Mouse (Mus musculus) hindbrain, embryonic 10.5 days (tissue): ENCODE data around the gene Alx3. TPM values are rescaled to one million over a fixed set of nuclear protein-coding genes. Genes with fewer than 3 reads are reported as not detected.

Experiments
- DNase-seq: peaks from one replicate; pipeline ENCODE4 v3.0.0-alpha.2; 2017; ENCODE audit warnings: low spot score
- H3K27ac ChIP-seq: fragments of 300-500 bp; sonication (generic); 2 replicates; pipeline ENCODE4 v1.5.1; 2016; ENCODE audit warnings: mild to moderate bottlenecking, moderate library complexity
- H3K27me3 ChIP-seq: fragments of 300-500 bp; sonication (generic); 2 replicates; pipeline ENCODE4 v1.6.1; 2016; ENCODE audit warnings: mild to moderate bottlenecking; ENCODE audit not compliant: poor library complexity, insufficient read depth, severe bottlenecking
- H3K36me3 ChIP-seq: fragments of 300-500 bp; sonication (generic); 2 replicates; pipeline ENCODE4 v1.6.1; 2016; ENCODE audit warnings: mild to moderate bottlenecking, moderate library complexity
- H3K4me1 ChIP-seq: fragments of 300-500 bp; sonication (generic); replicated peaks from 2 replicates; pipeline ENCODE4 v1.6.1; 2016; ENCODE audit warnings: mild to moderate bottlenecking
- H3K4me3 ChIP-seq: fragments of 300-500 bp; sonication (generic); 2 replicates; pipeline ENCODE4 v1.5.1; 2016; ENCODE audit warnings: mild to moderate bottlenecking, moderate library complexity
- H3K9me3 ChIP-seq: fragments of 300-500 bp; sonication (generic); 2 replicates; pipeline ENCODE4 v1.6.1; 2016; ENCODE audit warnings: mild to moderate bottlenecking, moderate library complexity
- WGBS: fragments of 180-500 bp; shearing (Covaris S2); methylation state at CpG from one replicate; pipeline ENCODE4 v1.1.7; 2016; 5-methylcytosine and 5-hydroxymethylcytosine counted together
- polyA plus RNA-seq: library from polyadenylated mRNA; unstranded; fragments of >200 nt; fragmentation: Nextera tagmentation; extraction: Ambion mirVana; gene quantifications from 2 replicates; pipeline ENCODE4 v1.2.1, GENCODE M21; 2016

Alx3 gene
- polyA plus RNA-seq, 1 experiment from 2014 or later = 2.7 TPM

DNA sequence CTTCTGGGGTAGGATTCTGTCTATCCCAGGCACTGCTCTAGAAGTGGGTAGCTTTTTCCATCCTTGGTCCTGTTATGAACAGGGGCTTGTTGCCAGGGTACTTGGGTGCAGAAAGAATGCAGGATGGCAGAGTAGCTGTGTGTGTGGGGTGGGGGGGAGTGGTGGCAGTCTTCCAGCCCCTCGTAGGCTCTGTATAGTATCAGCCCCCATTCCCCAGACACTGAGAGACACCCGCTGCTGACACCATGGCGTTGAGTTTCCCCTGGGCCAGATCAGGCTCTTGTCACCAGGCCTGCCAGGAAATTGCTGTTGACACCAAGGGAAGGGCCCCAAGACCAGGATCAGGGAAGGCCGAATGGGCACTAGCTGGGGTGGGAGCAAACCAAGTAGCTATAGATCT, 26.1 kb upstream of the Alx3 start:
- no peak for DNase-seq
- 75% methylated on average over 4 of the region's 4 CpGs for WGBS
- H3K9me3 ChIP-seq = no peaks in the 10 kb centered on the region

DNA sequence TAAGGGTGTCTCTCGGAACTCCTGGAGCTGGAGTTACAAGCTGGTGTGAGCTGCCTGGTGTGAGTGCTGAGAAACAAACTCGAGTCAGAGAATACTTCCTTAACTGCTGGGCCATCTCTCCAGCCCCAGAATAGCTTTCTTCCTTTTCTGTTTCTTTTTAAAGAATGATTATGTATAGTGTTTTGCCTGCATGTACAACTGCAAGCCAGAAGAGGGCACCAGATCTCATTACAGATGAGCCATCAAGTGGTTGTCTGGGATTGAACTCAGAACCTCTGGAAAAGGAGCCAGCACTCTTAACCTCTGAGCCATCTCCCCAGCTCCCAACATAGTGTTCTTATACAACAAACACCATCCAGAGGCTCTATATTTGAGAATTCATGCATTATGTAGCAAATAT, 23.6 kb upstream of the Alx3 start:
- H3K36me3 ChIP-seq = no peaks in the 10 kb centered on the region
- no peaks in the 10 kb centered on the region for H3K9me3 ChIP-seq
- H3K27ac ChIP-seq = no peak overlapping the region
- peaks cover 3% of the 10 kb centered on the region; the same call in 1 of the 2 replicates for H3K27me3 ChIP-seq
- no peak for DNase-seq
- H3K4me1 ChIP-seq = peaks cover 6% of the 10 kb centered on the region; the same call in 1 of the 2 replicates
- 53% methylated on average over 2 of the region's 2 CpGs for WGBS
- H3K4me3 ChIP-seq = no peak overlapping the region

More for the DNA sequence above, 26.1 kb upstream of the Alx3 start:
- no peaks in the 10 kb centered on the region for H3K36me3 ChIP-seq
- no peak overlapping the region for H3K27ac ChIP-seq
- H3K4me3 ChIP-seq = no peak overlapping the region
- peaks cover 3% of the 10 kb centered on the region; the same call in 1 of the 2 replicates for H3K27me3 ChIP-seq
- peaks cover 21% of the 10 kb centered on the region for H3K4me1 ChIP-seq

DNA sequence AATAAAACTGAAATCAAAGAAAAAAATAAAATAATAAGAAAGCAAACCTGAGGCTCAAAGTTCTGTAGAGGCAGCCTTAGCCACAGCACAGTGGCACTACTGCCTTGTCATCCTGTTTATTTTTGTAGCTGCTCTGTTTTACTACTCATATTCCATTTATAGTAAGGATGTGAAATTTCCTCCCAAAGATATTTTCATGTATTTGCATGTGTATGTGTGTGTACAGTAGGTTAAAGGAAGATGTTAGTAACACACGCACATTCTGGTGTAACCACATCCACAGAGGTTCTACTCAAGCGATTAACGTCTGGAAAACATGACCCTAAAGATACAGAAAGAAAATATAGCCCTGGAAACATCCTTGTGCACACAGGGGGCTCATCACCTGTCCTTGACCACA, 18.0 kb upstream of the Alx3 start:
- Histone ChIP-seq H3K9me3 (no peaks in the 10 kb centered on the region), H3K4me3 (no peak overlapping the region), H3K27ac (no peak overlapping the region), H3K4me1 (peaks cover 8% of the 10 kb centered on the region), H3K27me3 (peaks cover 47% of the 10 kb centered on the region), H3K36me3 (no peaks in the 10 kb centered on the region)
- no peak for DNase-seq
- WGBS = 86% methylated on average over 3 of the region's 3 CpGs

DNA sequence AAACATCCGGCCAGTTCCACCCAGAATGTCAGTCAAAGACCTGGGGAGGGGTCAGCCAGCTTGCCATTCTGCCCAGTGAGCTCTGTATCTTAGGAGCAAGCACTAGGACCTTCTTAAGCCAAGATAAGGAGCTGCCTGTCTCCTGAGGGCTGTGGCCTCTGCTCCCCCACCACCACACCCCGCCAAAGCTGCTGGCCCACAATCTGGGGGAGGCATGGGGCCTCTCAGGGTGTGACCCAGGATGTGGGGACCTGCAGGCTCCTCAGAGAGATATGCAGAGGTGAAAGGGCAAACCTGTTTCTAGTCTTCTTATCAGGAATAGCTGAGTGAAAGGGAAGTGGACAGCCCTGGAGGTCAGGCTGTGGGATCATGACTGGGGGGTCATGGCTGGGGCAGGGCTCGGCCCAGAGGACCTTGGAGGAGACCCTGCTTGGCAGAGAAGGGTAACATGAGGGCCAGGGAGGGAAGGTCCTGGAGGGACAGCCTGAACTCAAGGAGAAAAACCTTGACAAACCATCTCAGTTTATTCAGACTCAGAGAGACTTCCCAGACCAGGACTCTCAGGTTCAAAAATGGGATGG, 16.9 kb upstream of the Alx3 start:
- WGBS = 20% methylated on average over 3 of the region's 3 CpGs
- H3K4me1 ChIP-seq = peaks cover 12% of the 10 kb centered on the region
- no peak for DNase-seq

DNA sequence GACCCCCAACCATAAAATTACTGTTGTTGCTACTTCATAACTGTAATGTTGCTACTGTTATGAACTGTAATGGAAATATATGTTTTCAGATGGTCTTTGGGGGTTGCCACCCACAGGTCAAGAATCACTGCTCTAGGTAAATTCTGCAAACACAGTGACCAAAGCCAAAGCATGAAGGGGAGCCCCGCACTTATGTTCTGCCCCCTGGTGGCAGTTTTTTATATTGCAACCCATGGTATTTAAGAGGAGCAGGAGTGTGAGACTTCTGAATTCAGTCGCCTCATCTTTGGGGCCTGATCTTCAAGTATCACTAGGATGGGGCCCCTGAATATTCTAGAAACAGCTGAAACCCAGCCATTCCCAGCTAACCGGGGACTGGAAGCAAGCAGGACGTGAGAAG, 15.4 kb upstream of the Alx3 start:
- Histone ChIP-seq H3K27me3 (peaks cover 70% of the 10 kb centered on the region), H3K4me3 (no peak overlapping the region), H3K36me3 (no peaks in the 10 kb centered on the region), H3K9me3 (no peaks in the 10 kb centered on the region), H3K27ac (no peak overlapping the region), H3K4me1 (peaks cover 19% of the 10 kb centered on the region)
- WGBS = 5% methylated on average over 4 of the region's 4 CpGs
- DNase-seq = peak; percentile 65

More for the DNA sequence above, 16.9 kb upstream of the Alx3 start:
- Histone ChIP-seq H3K27me3 (peaks cover 54% of the 10 kb centered on the region), H3K9me3 (no peaks in the 10 kb centered on the region), H3K4me3 (no peak overlapping the region), H3K27ac (no peak overlapping the region), H3K36me3 (no peaks in the 10 kb centered on the region)

DNA sequence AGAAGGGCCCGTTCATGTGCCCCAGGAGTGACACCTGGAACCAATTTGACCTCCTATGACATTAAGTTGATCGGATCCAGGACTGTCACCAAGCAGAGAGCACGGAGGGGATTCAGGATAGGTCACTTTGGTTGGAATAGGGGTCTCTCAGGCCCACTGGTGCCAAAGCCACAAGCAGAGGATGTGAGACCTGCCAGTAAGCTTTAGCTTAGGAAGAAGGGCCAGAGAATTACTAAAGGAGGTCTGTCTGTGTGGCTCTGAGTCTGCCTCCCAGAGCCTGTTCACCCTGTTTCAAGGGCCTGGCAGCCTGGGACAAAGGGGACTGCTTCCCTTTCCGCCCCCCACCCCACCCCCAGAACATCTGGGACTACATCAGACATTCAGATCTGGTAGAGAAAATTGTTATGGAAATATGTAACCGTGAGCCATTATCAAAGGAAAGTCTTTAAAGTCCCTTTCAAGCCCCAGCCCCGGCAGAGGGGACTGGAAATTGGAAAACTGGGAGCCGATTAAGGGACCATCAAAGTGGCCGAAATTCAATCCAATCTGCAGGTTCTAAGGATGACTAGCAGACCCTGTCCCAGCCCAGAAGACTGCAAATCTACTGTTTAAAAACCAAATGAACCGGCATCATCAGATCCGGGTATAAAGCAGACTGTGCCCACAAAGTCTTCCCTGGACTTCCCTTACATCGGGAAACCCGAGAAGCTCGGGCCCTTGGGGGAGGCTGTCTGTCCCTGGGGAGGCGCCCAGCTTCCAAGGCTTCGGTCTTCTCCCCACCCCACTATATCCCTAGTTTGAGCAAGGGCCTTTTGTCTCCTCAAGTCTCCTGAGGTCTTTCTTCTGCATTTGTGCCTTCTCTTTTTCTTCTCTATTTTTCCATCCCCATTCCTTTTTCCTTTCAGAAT, 13.5 kb upstream of the Alx3 start:
- Histone ChIP-seq H3K9me3 (no peaks in the 10 kb centered on the region), H3K4me3 (no peak overlapping the region), H3K27ac (no peak overlapping the region), H3K27me3 (peaks cover 89% of the 10 kb centered on the region), H3K36me3 (no peaks in the 10 kb centered on the region), H3K4me1 (peaks cover 19% of the 10 kb centered on the region)
- WGBS = 2% methylated on average over 15 of the region's 15 CpGs
- DNase-seq = no peak

DNA sequence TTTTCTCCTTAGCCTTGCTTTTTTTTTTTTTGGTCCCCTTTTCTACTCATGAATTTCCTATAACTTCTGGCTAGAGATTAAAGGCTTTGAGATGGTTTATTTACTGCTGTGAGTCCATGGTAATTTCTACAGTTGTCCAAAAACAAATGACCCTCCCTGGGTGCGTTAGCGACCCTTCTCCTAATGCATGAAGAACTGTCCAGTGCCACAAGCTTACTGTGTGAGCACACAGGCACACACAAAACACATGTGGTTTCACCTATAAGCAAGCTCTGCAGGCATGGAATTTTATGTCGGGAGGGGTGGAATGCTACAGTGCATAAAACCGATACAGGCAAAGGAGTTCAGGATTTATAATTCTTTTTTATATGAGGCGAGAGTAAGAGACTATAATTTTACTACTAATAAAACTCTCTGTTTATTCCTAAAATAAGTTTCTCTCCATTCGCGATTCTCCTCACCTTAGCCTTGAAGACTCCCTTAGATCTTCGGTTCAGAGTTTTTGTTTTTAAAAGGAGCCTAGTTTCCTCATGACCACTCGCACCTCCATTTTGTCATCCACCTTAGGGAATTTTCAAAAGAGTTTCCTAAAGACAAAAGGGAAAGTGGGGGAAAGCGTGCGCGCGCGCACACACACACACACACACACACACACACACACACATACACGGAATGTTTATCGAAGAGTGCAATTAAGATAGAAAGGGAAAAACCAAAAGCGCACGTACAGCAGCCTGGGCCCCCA, 12.5 kb upstream of the Alx3 start:
- DNase-seq = no peak
- Histone ChIP-seq H3K4me3 (peak overlapping the region; percentile 43), H3K36me3 (no peaks in the 10 kb centered on the region), H3K9me3 (no peaks in the 10 kb centered on the region), H3K27ac (no peak overlapping the region), H3K4me1 (peaks cover 19% of the 10 kb centered on the region), H3K27me3 (peaks cover 98% of the 10 kb centered on the region)
- 2% methylated on average over 18 of the region's 18 CpGs for WGBS

DNA sequence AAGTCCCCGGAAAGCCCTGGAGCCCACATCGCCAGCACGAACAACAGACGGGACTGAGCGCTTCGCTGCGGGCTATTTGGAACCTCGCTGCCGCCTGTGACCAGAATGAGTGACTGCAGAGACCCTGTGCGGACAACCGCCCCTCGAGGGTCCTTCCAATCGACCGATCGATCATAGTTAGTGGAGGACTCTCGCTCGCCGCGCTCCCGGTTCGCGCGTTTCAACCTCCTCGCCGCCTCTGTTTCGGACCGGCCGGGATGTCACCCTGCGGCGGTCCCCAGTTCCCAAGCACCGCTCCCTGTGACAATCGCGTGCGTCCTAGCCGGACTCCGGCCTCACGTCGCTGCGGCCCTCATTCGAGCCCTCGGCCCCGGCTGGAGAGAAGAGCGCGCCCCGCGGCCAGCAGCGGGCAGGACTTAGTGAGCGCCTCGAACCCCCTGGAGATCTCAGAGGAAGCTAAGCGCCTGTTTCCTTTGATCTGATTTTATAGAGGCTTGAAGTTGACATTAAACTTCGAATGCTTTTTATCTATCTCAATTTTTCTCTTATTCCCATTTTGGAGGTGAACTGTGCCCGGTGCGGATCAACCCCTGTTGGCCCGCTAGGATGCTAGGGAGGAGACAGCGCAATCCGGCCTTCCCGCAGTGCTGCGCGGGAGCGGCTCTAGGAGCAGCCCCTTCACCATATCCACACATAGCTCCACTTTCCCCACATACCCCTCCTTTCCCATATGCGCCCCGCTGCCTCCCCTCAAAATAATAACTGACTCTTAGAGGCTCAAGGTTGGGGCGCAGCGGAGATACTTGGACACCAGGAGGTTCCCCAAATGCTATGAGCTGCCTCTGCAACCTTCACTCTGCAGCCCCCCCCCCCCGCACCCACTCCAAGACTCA, 11.7 kb upstream of the Alx3 start:
- peak; percentile 66 for DNase-seq
- peaks cover 15% of the 10 kb centered on the region for H3K4me1 ChIP-seq
- H3K4me3 ChIP-seq = peak overlapping the region; percentile 43
- under 1% methylated on average over 65 of the region's 65 CpGs for WGBS
- H3K36me3 ChIP-seq = no peaks in the 10 kb centered on the region
- H3K27ac ChIP-seq = no peak overlapping the region
- peaks cover 100% of the 10 kb centered on the region for H3K27me3 ChIP-seq
- H3K9me3 ChIP-seq = no peaks in the 10 kb centered on the region

DNA sequence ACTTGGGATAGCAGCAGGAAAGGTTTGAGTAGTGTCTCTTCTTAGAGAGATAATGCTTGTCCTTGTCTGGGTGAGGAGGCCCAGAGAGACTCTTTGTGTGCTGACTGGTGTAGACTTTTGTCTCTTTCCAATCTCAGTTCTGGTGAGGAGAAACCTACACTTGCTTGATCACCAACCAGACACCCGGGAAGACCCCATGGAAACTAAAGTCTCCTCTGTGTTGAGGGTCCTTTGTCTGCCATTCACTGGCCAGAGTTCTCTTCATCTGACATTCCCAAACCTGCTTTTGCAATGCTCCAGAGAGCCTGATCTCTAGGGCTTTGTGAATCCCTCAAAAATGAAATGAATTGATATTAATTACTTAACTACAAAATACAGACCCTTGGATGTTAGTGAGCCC, 10.9 kb upstream of the Alx3 start:
- no peak overlapping the region for H3K27ac ChIP-seq
- no peaks in the 10 kb centered on the region for H3K36me3 ChIP-seq
- no peaks in the 10 kb centered on the region for H3K9me3 ChIP-seq
- DNase-seq = no peak
- H3K27me3 ChIP-seq = peaks cover 100% of the 10 kb centered on the region
- peaks cover 14% of the 10 kb centered on the region for H3K4me1 ChIP-seq
- WGBS = 3% methylated on average over 1 of the region's 1 CpGs
- H3K4me3 ChIP-seq = no peak overlapping the region

DNA sequence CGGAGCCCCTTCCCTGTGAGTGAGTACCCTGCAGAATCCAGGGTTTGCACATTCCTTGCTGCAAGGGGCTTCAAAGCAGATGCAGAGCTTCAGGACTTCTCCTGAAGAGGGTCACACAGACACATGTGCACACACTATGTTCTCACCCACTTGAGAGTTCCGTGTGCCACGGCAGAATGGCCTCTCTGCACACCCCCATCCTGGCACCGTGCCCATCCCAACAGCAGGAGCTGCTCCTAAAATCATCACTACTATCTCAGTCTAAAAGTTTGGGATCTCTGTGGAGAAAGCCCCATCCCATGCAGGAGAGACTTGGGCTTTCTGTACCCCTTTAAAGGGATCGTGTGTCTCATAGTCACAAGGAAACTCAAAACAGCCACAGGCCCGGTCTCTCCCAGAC, 8.3 kb upstream of the Alx3 start:
- H3K36me3 ChIP-seq = no peaks in the 10 kb centered on the region
- H3K9me3 ChIP-seq = no peaks in the 10 kb centered on the region
- peaks cover 14% of the 10 kb centered on the region for H3K4me1 ChIP-seq
- WGBS = 80% methylated on average over 6 of the region's 6 CpGs
- peaks cover 96% of the 10 kb centered on the region for H3K27me3 ChIP-seq
- H3K27ac ChIP-seq = no peak overlapping the region
- no peak for DNase-seq
- no peak overlapping the region for H3K4me3 ChIP-seq

DNA sequence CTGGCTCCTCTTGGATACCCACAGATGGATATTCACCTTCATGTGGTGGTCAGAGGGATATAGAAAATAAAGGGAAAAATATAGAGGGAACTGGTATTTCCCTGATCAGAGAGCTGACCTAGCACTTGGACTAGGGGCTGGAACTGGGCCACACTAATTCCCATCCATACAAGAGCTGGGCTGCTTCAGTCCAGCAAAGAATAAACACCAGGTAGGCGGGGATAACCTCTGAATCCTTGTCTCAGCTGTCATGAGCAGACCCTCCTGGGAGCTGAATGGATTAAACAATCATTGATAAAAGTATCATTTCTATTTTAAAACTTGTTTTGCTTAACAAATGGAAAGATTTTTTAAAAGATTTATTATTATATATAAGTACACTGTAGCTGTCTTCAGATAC, 3.2 kb upstream of the Alx3 start:
- WGBS = 63% methylated on average over 1 of the region's 1 CpGs
- Histone ChIP-seq H3K9me3 (no peaks in the 10 kb centered on the region), H3K4me1 (peaks cover 23% of the 10 kb centered on the region), H3K36me3 (no peaks in the 10 kb centered on the region), H3K27ac (no peak overlapping the region), H3K4me3 (no peak overlapping the region), H3K27me3 (peaks cover 96% of the 10 kb centered on the region)
- DNase-seq = no peak

DNA sequence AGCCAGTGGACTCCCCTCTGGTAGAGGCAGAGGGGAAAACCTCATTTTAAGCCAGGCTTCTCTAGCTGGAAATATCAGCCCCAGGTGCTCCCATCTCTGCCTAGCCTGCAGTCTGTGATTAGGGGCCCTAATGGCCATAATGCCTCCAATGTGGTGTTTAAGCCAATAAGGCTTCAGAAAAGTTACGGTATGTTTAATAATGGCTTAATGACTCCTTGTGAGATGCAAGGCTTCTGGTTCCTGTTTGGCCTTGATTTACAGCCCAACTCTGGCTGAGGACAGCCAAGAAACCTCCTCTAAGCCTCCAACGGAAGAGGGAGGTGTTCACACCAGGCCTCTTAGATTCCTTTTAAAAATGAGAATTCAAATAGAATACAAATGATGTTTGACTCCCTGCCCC, 1.2 kb upstream of the Alx3 start:
- H3K4me3 ChIP-seq = no peak overlapping the region
- H3K4me1 ChIP-seq = peaks cover 30% of the 10 kb centered on the region
- H3K9me3 ChIP-seq = no peaks in the 10 kb centered on the region
- no peak overlapping the region for H3K27ac ChIP-seq
- DNase-seq = no peak
- no peaks in the 10 kb centered on the region for H3K36me3 ChIP-seq
- 45% methylated on average over 2 of the region's 2 CpGs for WGBS
- peaks cover 96% of the 10 kb centered on the region for H3K27me3 ChIP-seq
